Mouse (Mus musculus): ENCODE data around the gene Krt8.

DNA sequence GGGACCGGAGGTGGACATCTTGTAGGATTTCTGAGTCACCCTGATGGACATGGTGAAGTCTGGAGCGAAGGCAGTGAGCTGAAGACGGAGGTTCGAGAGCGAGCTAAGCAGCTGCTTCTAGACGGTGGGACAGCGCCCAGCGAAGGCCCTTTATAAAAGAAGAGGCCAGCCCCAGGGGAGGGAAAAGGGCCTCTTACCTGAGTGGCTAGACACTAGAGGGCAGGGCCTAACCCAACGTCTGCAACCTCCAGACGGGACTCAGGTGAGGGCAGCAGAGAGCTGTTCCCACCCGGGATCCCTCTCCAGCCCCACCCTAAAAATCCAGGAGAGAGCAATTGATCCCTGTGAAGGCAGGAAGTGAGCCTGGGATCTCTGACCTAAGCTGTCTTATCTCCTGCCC lies at the start of gene Krt8:
- TF ChIP-seq USF1 (IDR thresholded peaks at IDR 0.05; ENCODE audit: low read depth) (no peak), CTCF (IDR thresholded peaks at IDR 0.05; ENCODE audit: control insufficient read depth, insufficient read depth, insufficient read length) (no peak), MYOG (IDR thresholded peaks at IDR 0.05; ENCODE audit: control insufficient read depth, extremely low read depth, insufficient read length) (no peak), MYOD1 (IDR thresholded peaks at IDR 0.05; ENCODE audit: control insufficient read depth, insufficient read length, low read depth) (no peak), MAX (IDR thresholded peaks at IDR 0.05) (no peak), CEBPB (IDR thresholded peaks at IDR 0.05; ENCODE audit: low read depth) (no peak)

Data from C2C12 (cell line).